Mouse (Mus musculus) urinary bladder, postnatal 14 days (tissue): ENCODE measurements around the gene Ephb3.

Experiments used
- DNase-seq: peaks from one replicate; pipeline ENCODE4 v3.0.0; 2021; ENCODE audit warnings: low spot score

Gene Ephb3

GRCm38 (mm10) chr16:21205093-21205886, 735 bp downstream of the Ephb3 start:
- DNase-seq: no peak

- peak; percentile 52 for DNase-seq
Measured at GRCm38 (mm10) chr16:21208001-21208565, 3.5 kb downstream of the Ephb3 start.

GRCm38 (mm10) chr16:21209290-21209689, 4.7 kb downstream of the Ephb3 start:
- peak; percentile 54 for DNase-seq

- no peak for DNase-seq
Measured at GRCm38 (mm10) chr16:21210204-21210603, 5.6 kb downstream of the Ephb3 start.

GRCm38 (mm10) chr16:21210667-21211338, 6.2 kb downstream of the Ephb3 start:
- DNase-seq: peak; percentile 90

- DNase-seq: no peak
Measured at GRCm38 (mm10) chr16:21211501-21211900, 6.9 kb downstream of the Ephb3 start.

GRCm38 (mm10) chr16:21212369-21212768, 7.8 kb downstream of the Ephb3 start:
- DNase-seq: no peak

- DNase-seq: no peak
Measured at GRCm38 (mm10) chr16:21213939-21214338, 9.4 kb downstream of the Ephb3 start.

- DNase-seq: no peak
Measured at GRCm38 (mm10) chr16:21214803-21215202, 10.2 kb downstream of the Ephb3 start.

- no peak for DNase-seq
Measured at GRCm38 (mm10) chr16:21216047-21216446, 11.5 kb downstream of the Ephb3 start.

GRCm38 (mm10) chr16:21217233-21217632, 12.7 kb downstream of the Ephb3 start:
- no peak for DNase-seq

GRCm38 (mm10) chr16:21219656-21220055, 15.1 kb downstream of the Ephb3 start:
- DNase-seq: no peak

GRCm38 (mm10) chr16:21223038-21223437, 18.5 kb downstream of the Ephb3 start:
- no peak for DNase-seq

GRCm38 (mm10) chr16:21224648-21225240, 20.2 kb downstream of the Ephb3 start:
- no peak for DNase-seq

- DNase-seq: no peak
Measured at GRCm38 (mm10) chr16:21226629-21227028, 22.1 kb downstream of the Ephb3 start.

GRCm38 (mm10) chr16:21235135-21235534, 30.6 kb downstream of the Ephb3 start:
- DNase-seq: no peak

- DNase-seq: peak; percentile 43
Measured at GRCm38 (mm10) chr16:21238722-21239121, 34.2 kb downstream of the Ephb3 start.

GRCm38 (mm10) chr16:21240547-21240946, 36.0 kb downstream of the Ephb3 start:
- DNase-seq: no peak

- DNase-seq: no peak
Measured at GRCm38 (mm10) chr16:21241030-21241429, 36.5 kb downstream of the Ephb3 start.

- DNase-seq: no peak
Measured at GRCm38 (mm10) chr16:21242946-21243345, 38.4 kb downstream of the Ephb3 start.

GRCm38 (mm10) chr16:21244803-21245202, 40.2 kb downstream of the Ephb3 start:
- DNase-seq: no peak

- no peak for DNase-seq
Measured at GRCm38 (mm10) chr16:21245387-21245786, 40.8 kb downstream of the Ephb3 start.

GRCm38 (mm10) chr16:21245931-21246390, 41.4 kb downstream of the Ephb3 start:
- peak; percentile 89 for DNase-seq
